Mouse (Mus musculus) MEL (cell line): ENCODE data around the gene Szt2. TPM values are rescaled to one million over a fixed set of nuclear protein-coding genes. Genes with fewer than 3 reads are reported as not detected.
A peak's percentile ranks its signal among the peaks of the same experiment; 100 is the strongest.

Experiments
- DNase-seq: peaks from one replicate; pipeline ENCODE4 v3.0.0; 2011; ENCODE audit warnings: low read depth, low spot score
- H3K27ac ChIP-seq: 2 replicates; pipeline ENCODE4 v1.5.1; 2012; ENCODE audit warnings: low read depth, mild to moderate bottlenecking, control low read depth, low read length, moderate library complexity; ENCODE audit not compliant: control insufficient read depth
- H3K27me3 ChIP-seq, 2 experiments: fragments of 150-350 bp in 1 of 2; sonication (generic) in 1 of 2; 2 replicates each; pipeline ENCODE4 v1.6.1; 2012; ENCODE audit warnings: low read length in 2 of 2, mild to moderate bottlenecking in 2 of 2, improper control_type of control experiment in 1 of 2, moderate library complexity in 1 of 2; ENCODE audit not compliant: insufficient read depth in 2 of 2, control insufficient read depth in 1 of 2
- H3K36me3 ChIP-seq, 2 experiments: 2 replicates each; pipeline ENCODE4 v1.6.1; 2012 to 2014; ENCODE audit warnings: low read length in 2 of 2, improper control_type of control experiment in 1 of 2, inconsistent platforms in 1 of 2, mild to moderate bottlenecking in 1 of 2; ENCODE audit not compliant: insufficient read depth in 2 of 2, control insufficient read depth in 1 of 2
- H3K4me1 ChIP-seq, 2 experiments: fragments of 150-350 bp in 1 of 2; sonication (generic) in 1 of 2; 2 replicates each; pipeline ENCODE4 v1.6.1; 2012; ENCODE audit warnings: low read length in 2 of 2, improper control_type of control experiment in 1 of 2, mild to moderate bottlenecking in 1 of 2; ENCODE audit not compliant: insufficient read depth in 2 of 2, control insufficient read depth in 1 of 2
- H3K4me3 ChIP-seq, 2 experiments: fragments of 150-350 bp in 1 of 2; sonication (generic) in 1 of 2; 2 replicates each; pipeline ENCODE4 v1.5.1; 2012; ENCODE audit warnings: low read depth in 2 of 2, low read length in 2 of 2, mild to moderate bottlenecking in 2 of 2, moderate library complexity in 2 of 2, control low read depth in 1 of 2, improper control_type of control experiment in 1 of 2; ENCODE audit not compliant: control insufficient read depth in 1 of 2, insufficient read depth in 1 of 2
- H3K79me2 ChIP-seq: 2 replicates; pipeline ENCODE4 v1.6.1; 2012; ENCODE audit warnings: mild to moderate bottlenecking, low read length, moderate library complexity; ENCODE audit not compliant: control insufficient read depth, poor library complexity, insufficient read depth
- H3K9ac ChIP-seq: 2 replicates; pipeline ENCODE4 v1.6.1; 2012; ENCODE audit warnings: low read depth, mild to moderate bottlenecking, control low read depth, low read length, moderate library complexity; ENCODE audit not compliant: control insufficient read depth, poor library complexity, severe bottlenecking
- H3K9me3 ChIP-seq: fragments of 150-350 bp; sonication (generic); replicated peaks from 2 replicates; pipeline ENCODE4 v1.6.1; 2012; ENCODE audit warnings: mild to moderate bottlenecking, low read length, improper control_type of control experiment, moderate library complexity; ENCODE audit not compliant: insufficient read depth
- CHD1 ChIP-seq: IDR thresholded peaks from 2 replicates; pipeline ENCODE4 v1.6.1; 2012; ENCODE audit warnings: low read depth, mild to moderate bottlenecking, inconsistent platforms, low read length, improper control_type of control experiment
- CTCF ChIP-seq, 3 experiments: IDR thresholded peaks in 2 of 3; conservative IDR thresholded peaks in 1 of 3; 2 replicates each; pipeline ENCODE4 v1.5.1; 2011 to 2012; ENCODE audit warnings: low read length in 3 of 3, low read depth in 2 of 3, mild to moderate bottlenecking in 2 of 3, improper control_type of control experiment in 1 of 3, inconsistent platforms in 1 of 3, mixed read lengths in 1 of 3, moderate library complexity in 1 of 3; ENCODE audit not compliant: control insufficient read depth in 1 of 3, insufficient read depth in 1 of 3, poor library complexity in 1 of 3, severe bottlenecking in 1 of 3
- E2F4 ChIP-seq: IDR thresholded peaks from 2 replicates; pipeline ENCODE4 v1.6.1; 2011; ENCODE audit warnings: low read depth, low read length, improper control_type of control experiment, borderline replicate concordance
- ELF1 ChIP-seq: IDR thresholded peaks from 2 replicates; pipeline ENCODE4 v1.6.1; 2014; ENCODE audit warnings: low read depth, mild to moderate bottlenecking, inconsistent platforms, low read length, improper control_type of control experiment, moderate library complexity
- EP300 ChIP-seq, 2 experiments: IDR thresholded peaks; 2 replicates each; pipeline ENCODE4 v1.6.1; 2011; ENCODE audit warnings: improper control_type of control experiment in 2 of 2, low read length in 2 of 2, low read depth in 1 of 2, mild to moderate bottlenecking in 1 of 2
- ETS1 ChIP-seq: IDR thresholded peaks from 2 replicates; pipeline ENCODE4 v1.6.1; 2012; ENCODE audit warnings: low read depth, mild to moderate bottlenecking, inconsistent platforms, low read length, improper control_type of control experiment, moderate library complexity
- GABPA ChIP-seq: IDR thresholded peaks from 2 replicates; pipeline ENCODE4 v1.6.1; 2012; ENCODE audit warnings: low read depth, mild to moderate bottlenecking, inconsistent platforms, low read length, improper control_type of control experiment, moderate library complexity
- GATA1 ChIP-seq: IDR thresholded peaks from 2 replicates; pipeline ENCODE4 v1.6.1; 2011; ENCODE audit warnings: low read depth, low read length, improper control_type of control experiment
- HCFC1 ChIP-seq: IDR thresholded peaks from 2 replicates; pipeline ENCODE4 v1.6.1; 2012; ENCODE audit warnings: low read depth, mild to moderate bottlenecking, inconsistent platforms, low read length, improper control_type of control experiment, moderate library complexity
- KAT2A ChIP-seq: conservative IDR thresholded peaks from 2 replicates; pipeline ENCODE4 v1.6.1; 2012; ENCODE audit warnings: low read depth, low read length, improper control_type of control experiment, inconsistent platforms
- MAFK ChIP-seq: IDR thresholded peaks from 2 replicates; pipeline ENCODE4 v1.6.1; 2011; ENCODE audit warnings: low read depth, mild to moderate bottlenecking, low read length, improper control_type of control experiment, borderline replicate concordance
- MAX ChIP-seq: IDR thresholded peaks from 2 replicates; pipeline ENCODE4 v1.6.1; 2011; ENCODE audit warnings: low read length, improper control_type of control experiment
- MAZ ChIP-seq: IDR thresholded peaks from 2 replicates; pipeline ENCODE4 v1.6.1; 2012; ENCODE audit warnings: low read depth, mild to moderate bottlenecking, inconsistent platforms, low read length, improper control_type of control experiment
- MEF2A ChIP-seq: IDR thresholded peaks from 2 replicates; pipeline ENCODE4 v1.6.1; 2014; ENCODE audit warnings: low read depth, mild to moderate bottlenecking, inconsistent platforms, low read length, improper control_type of control experiment; ENCODE audit not compliant: poor library complexity, insufficient replicate concordance, severe bottlenecking; ENCODE audit errors: extremely low read depth
- MYB ChIP-seq: IDR thresholded peaks from 2 replicates; pipeline ENCODE4 v1.6.1; 2011; ENCODE audit warnings: mild to moderate bottlenecking, low read depth, low read length, improper control_type of control experiment
- MYC ChIP-seq: IDR thresholded peaks from 2 replicates; pipeline ENCODE4 v1.6.1; 2011; ENCODE audit warnings: low read depth, mild to moderate bottlenecking, low read length, improper control_type of control experiment, moderate library complexity
- NELFE ChIP-seq: IDR thresholded peaks from 2 replicates; pipeline ENCODE4 v1.6.1; 2011; ENCODE audit warnings: low read depth, low read length, improper control_type of control experiment
- NRF1 ChIP-seq: IDR thresholded peaks from 2 replicates; pipeline ENCODE4 v1.6.1; 2014; ENCODE audit warnings: low read depth, mild to moderate bottlenecking, inconsistent platforms, low read length, improper control_type of control experiment, moderate library complexity; ENCODE audit not compliant: poor library complexity, insufficient read depth, severe bottlenecking
- POLR2AphosphoS2 ChIP-seq: IDR thresholded peaks from 2 replicates; pipeline ENCODE4 v1.6.1; 2011; ENCODE audit warnings: low read length, improper control_type of control experiment
- POLR2AphosphoS5 ChIP-seq: IDR thresholded peaks from 2 replicates; pipeline ENCODE4 v1.6.1; 2012; ENCODE audit warnings: low read depth, borderline replicate concordance, mild to moderate bottlenecking, inconsistent platforms, low read length, moderate library complexity, mixed read lengths
- RCOR1 ChIP-seq: IDR thresholded peaks from 2 replicates; pipeline ENCODE4 v1.6.1; 2012; ENCODE audit warnings: low read depth, mild to moderate bottlenecking, inconsistent platforms, low read length, improper control_type of control experiment
- SIN3A ChIP-seq: IDR thresholded peaks from 2 replicates; pipeline ENCODE4 v1.6.1; 2012; ENCODE audit warnings: low read length, improper control_type of control experiment, inconsistent platforms
- SMC3 ChIP-seq: IDR thresholded peaks from 2 replicates; pipeline ENCODE4 v1.6.1; 2011; ENCODE audit warnings: low read depth, low read length, improper control_type of control experiment
- TAL1 ChIP-seq: IDR thresholded peaks from 2 replicates; pipeline ENCODE4 v1.6.1; 2012; ENCODE audit warnings: mild to moderate bottlenecking, inconsistent platforms, low read length, moderate library complexity, mixed read lengths
- TBP ChIP-seq: IDR thresholded peaks from 2 replicates; pipeline ENCODE4 v1.8.0; 2011; ENCODE audit warnings: low read depth, low read length, improper control_type of control experiment
- TCF12 ChIP-seq: IDR thresholded peaks from 2 replicates; pipeline ENCODE4 v1.6.1; 2014; ENCODE audit warnings: low read depth, mild to moderate bottlenecking, inconsistent platforms, low read length, improper control_type of control experiment, moderate library complexity
- USF1 ChIP-seq: IDR thresholded peaks from 2 replicates; pipeline ENCODE4 v1.6.1; 2014; ENCODE audit warnings: low read depth, mild to moderate bottlenecking, inconsistent platforms, low read length, improper control_type of control experiment, moderate library complexity
- ZKSCAN1 ChIP-seq: IDR thresholded peaks from 2 replicates; pipeline ENCODE4 v1.6.1; 2012; ENCODE audit warnings: low read depth, mild to moderate bottlenecking, inconsistent platforms, low read length, improper control_type of control experiment, moderate library complexity
- ZMIZ1 ChIP-seq: IDR thresholded peaks from 2 replicates; pipeline ENCODE4 v1.6.1; 2012; ENCODE audit warnings: low read depth, mild to moderate bottlenecking, inconsistent platforms, low read length, improper control_type of control experiment, moderate library complexity
- ZNF384 ChIP-seq: IDR thresholded peaks from 2 replicates; pipeline ENCODE4 v1.6.1; 2012; ENCODE audit warnings: low read depth, mild to moderate bottlenecking, inconsistent platforms, low read length, improper control_type of control experiment
- polyA plus RNA-seq, 2 experiments: library from polyadenylated mRNA; stranded (reverse) in 1 of 2; unstranded in 1 of 2; fragments of >175 nt in 1 of 2; fragments of >200 nt in 1 of 2; gene quantifications; 2 replicates each; pipeline versions ENCODE4 v1.2.1 to v1.2.4; 2012; ENCODE audit warnings: low replicate concordance in 2 of 2, low read depth in 1 of 2; ENCODE audit not compliant: insufficient read length in 2 of 2, insufficient read depth in 1 of 2, missing spikeins in 1 of 2
- total RNA-seq: library from RNA; depleted of rRNA; stranded (reverse); fragments of 300-350 nt; gene quantifications from 2 replicates; pipeline ENCODE4 v1.2.3, GENCODE M21; 2012

The Szt2 gene
- total and polyA plus RNA-seq, 3 experiments, result 5.7 to 24.0 TPM; not detected in 1

DNA sequence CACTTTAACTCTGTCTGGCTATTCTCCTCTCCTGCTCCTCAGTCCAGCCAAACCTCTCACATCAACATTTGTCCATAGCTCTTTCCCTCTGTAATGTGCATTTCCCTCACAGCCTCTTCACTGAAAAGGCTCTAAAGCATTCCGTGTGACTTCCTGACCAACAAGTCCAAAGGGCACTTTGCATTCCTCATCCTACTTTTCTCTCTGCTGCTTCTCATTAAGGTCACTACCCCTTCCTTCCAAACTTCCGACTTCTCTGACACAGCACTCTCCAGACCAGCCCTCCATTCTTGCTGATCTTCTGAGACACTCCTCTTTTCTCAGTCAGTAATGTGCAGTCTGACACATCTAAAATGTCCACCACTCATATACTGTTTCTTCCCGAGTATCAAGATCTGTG lies 12.6 kb downstream of the Szt2 start:
- H3K79me2 ChIP-seq, result no peaks in the 10 kb centered on the region
- DNase-seq, result no peak
- no peaks in the 10 kb centered on the region for H3K9me3 ChIP-seq
- no peak overlapping the region for H3K27ac ChIP-seq
- H3K9ac ChIP-seq, result no peak overlapping the region
- TF ChIP-seq MYC (no peak), MAX (no peak), ZMIZ1 (no peak), USF1 (no peak), KAT2A (no peak), TBP (no peak), SIN3A (no peak), MAZ (no peak), GATA1 (no peak), ZKSCAN1 (no peak), TCF12 (no peak), MYB (no peak), ETS1 (no peak), NELFE (no peak), CTCF (IDR thresholded peaks at IDR 0.05 in 2 of 3, conservative IDR thresholded peaks at IDR 0.05 in 1 of 3; ENCODE audit: control insufficient read depth in 1 of 3, insufficient read depth in 1 of 3, low read depth in 2 of 3, low read length in 3 of 3, poor library complexity in 1 of 3, severe bottlenecking in 1 of 3) (no peak), TAL1 (no peak), ZNF384 (no peak)
- no peaks in the 10 kb centered on the region for H3K27me3 ChIP-seq
- peaks cover 8 to 9% of the 10 kb centered on the region in 2 experiments for H3K4me1 ChIP-seq
- peaks cover 4 to 12% of the 10 kb centered on the region in 2 experiments for H3K36me3 ChIP-seq
- no peak overlapping the region for H3K4me3 ChIP-seq

DNA sequence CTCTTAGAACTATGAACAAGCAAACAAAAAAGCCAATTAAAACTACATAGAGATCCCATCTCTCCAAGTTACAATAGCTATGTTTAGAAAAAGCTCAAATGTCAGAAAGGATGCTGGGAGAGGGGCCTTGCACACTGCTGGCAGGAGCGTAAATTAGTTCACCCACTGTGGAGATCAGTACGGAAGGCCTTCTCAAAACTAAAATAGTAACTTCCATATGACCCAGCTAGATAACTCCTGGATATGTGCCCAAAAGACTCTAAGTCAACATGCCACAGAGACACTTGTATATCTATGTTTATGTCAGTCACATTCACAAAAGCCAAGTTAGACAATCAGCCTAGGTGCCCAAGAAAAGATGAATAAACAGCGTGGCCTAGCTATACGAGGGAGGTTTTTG lies 13.8 kb downstream of the Szt2 start:
- H3K9ac ChIP-seq, result no peak overlapping the region
- no peaks in the 10 kb centered on the region for H3K79me2 ChIP-seq
- DNase-seq, result peak; percentile 87
- no peaks in the 10 kb centered on the region for H3K27me3 ChIP-seq
- no peaks in the 10 kb centered on the region for H3K9me3 ChIP-seq
- H3K27ac ChIP-seq, result peak overlapping the region; percentile 18; the same call in 1 of the 2 replicates
- no peak overlapping the region for H3K4me3 ChIP-seq
- peaks cover 3 to 12% of the 10 kb centered on the region in 2 experiments for H3K36me3 ChIP-seq
- H3K4me1 ChIP-seq, result peaks cover 8 to 9% of the 10 kb centered on the region in 2 experiments
- TF ChIP-seq SMC3, result no peak; the same call in 1 of the 2 replicates
- TF ChIP-seq GATA1, result peak; percentile 85
- peak; percentile 78 for TF ChIP-seq TCF12
- TF ChIP-seq SIN3A, result peak; percentile 92
- peak; percentile 53; the same call in 1 of the 2 replicates for TF ChIP-seq TBP
- no peak for TF ChIP-seq POLR2AphosphoS5
- TF ChIP-seq NELFE, result no peak
- 0 out of 2 replicates have a peak, but pooled peaks have one; percentile 32 for TF ChIP-seq RCOR1
- TF ChIP-seq EP300 (IDR thresholded peaks at IDR 0.05; ENCODE audit: low read depth in 1 of 2, low read length in 2 of 2), result peak; percentile 76 to 80
- TF ChIP-seq ETS1, result peak; percentile 95
- no peak for TF ChIP-seq CHD1
- TF ChIP-seq NRF1, result no peak
- peak; percentile 97 for TF ChIP-seq MEF2A
- no peak for TF ChIP-seq ZNF384
- TF ChIP-seq ZKSCAN1, result no peak
- no peak for TF ChIP-seq POLR2AphosphoS2
- TF ChIP-seq GABPA, result no peak
- TF ChIP-seq E2F4, result no peak
- no peak for TF ChIP-seq HCFC1
- TF ChIP-seq CTCF (IDR thresholded peaks at IDR 0.05 in 2 of 3, conservative IDR thresholded peaks at IDR 0.05 in 1 of 3; ENCODE audit: control insufficient read depth in 1 of 3, insufficient read depth in 1 of 3, low read depth in 2 of 3, low read length in 3 of 3, poor library complexity in 1 of 3, severe bottlenecking in 1 of 3), result no peak
- no peak for TF ChIP-seq MAFK
- peak; percentile 45 for TF ChIP-seq TAL1
- peak; percentile 33; the same call in 1 of the 2 replicates for TF ChIP-seq ELF1
- TF ChIP-seq KAT2A, result 0 out of 2 replicates have a peak, but pooled peaks have one; percentile 19
